ENCODE assay signal across 19 mouse cellular contexts in genomic region chr19:57642536-57642935, GRCm38 (mm10). TPM values are rescaled to one million over a fixed set of nuclear protein-coding genes. Genes with fewer than 3 reads are reported as not detected.
A peak's percentile ranks its signal among the peaks of the same experiment; 100 is the strongest.
DNase-seq lines count a peak whose midpoint lies in the region; ATAC-seq and TF ChIP-seq lines count a peak whose summit lies in the region.
"Had no signal": no experiment of that assay in that cellular context is flagged by ENCODE, and none has a peak within 500 bp of the region (broad histone marks: within the 10 kb centered on the region; RNA-seq: fewer than 3 reads in every experiment).

No protein-coding gene starts in this region.

- WGBS in forebrain, embryonic 13.5 days = 94% methylated on average over 21 of the region's 21 CpGs
- WGBS in forebrain, embryonic 16.5 days = 96% methylated on average over 21 of the region's 21 CpGs
- 92% methylated on average over 21 of the region's 21 CpGs for whole genome bisulfite sequencing in intestine, embryonic 14.5 days
- WGBS in intestine, embryonic 15.5 days = 92% methylated on average over 21 of the region's 21 CpGs
- WGBS in stomach, postnatal 0 days = 96% methylated on average over 21 of the region's 21 CpGs

- no peak for DNase-seq in intestine, embryonic 14.5 days (ENCODE audit: low spot score)
- peak; percentile 16 for DNase-seq in right cerebral cortex, postnatal 14 days
- DNase-seq in right cerebral cortex, adult 2 months (ENCODE audit: low spot score in 2 of 2) = no peak
- no peak for DNase-seq in stomach, postnatal 0 days (ENCODE audit: low spot score)
- no peak for DNase-seq in B cell, adult 2 months
- DNase-seq: adrenal gland, postnatal 10 days; cerebellum, adult 18-20 months; cerebellum, adult 9-11 months; gastrocnemius, postnatal 10 days; heart, adult 2 months had no signal

- H3K4me3 ChIP-seq in forebrain, embryonic 13.5 days = no peak overlapping the region
- no peak overlapping the region for H3K4me3 ChIP-seq in forebrain, embryonic 16.5 days (replicated peaks; ENCODE audit: low read length)
- H3K4me3 ChIP-seq in intestine, embryonic 14.5 days (ENCODE audit: low read depth, low read length) = no peak overlapping the region
- H3K4me3 ChIP-seq in intestine, embryonic 15.5 days (replicated peaks) = no peak overlapping the region
- no peak overlapping the region for H3K4me3 ChIP-seq in stomach, postnatal 0 days (ENCODE audit: low read depth, low read length)
- H3K4me3 ChIP-seq: embryonic facial prominence, embryonic 12.5 days; forebrain, embryonic 12.5 days; heart, adult 2 months; heart, embryonic 15.5 days; hindbrain, embryonic 10.5 days; hindbrain, embryonic 15.5 days had no signal

- no peak overlapping the region for H3K27ac ChIP-seq in forebrain, embryonic 13.5 days
- H3K27ac ChIP-seq in forebrain, embryonic 16.5 days (ENCODE audit: low read length) = no peak overlapping the region
- H3K27ac ChIP-seq in intestine, embryonic 14.5 days (ENCODE audit: low read depth) = no peak overlapping the region
- H3K27ac ChIP-seq in intestine, embryonic 15.5 days = no peak overlapping the region
- H3K27ac ChIP-seq in stomach, postnatal 0 days (replicated peaks) = no peak overlapping the region
- H3K27ac ChIP-seq: embryonic facial prominence, embryonic 12.5 days; forebrain, embryonic 12.5 days; heart, adult 2 months; heart, embryonic 15.5 days; hindbrain, embryonic 10.5 days; hindbrain, embryonic 15.5 days had no signal

- 0 out of 2 replicates have a peak, but pooled peaks have one; percentile 33 for ATAC-seq in forebrain, embryonic 13.5 days
- ATAC-seq in forebrain, embryonic 16.5 days = no peak
- 0 out of 2 replicates have a peak, but pooled peaks have one; percentile 50 for ATAC-seq in intestine, embryonic 14.5 days (replicated peaks; ENCODE audit: low FRiP score, low TSS enrichment, low read depth)
- ATAC-seq in intestine, embryonic 15.5 days = no peak
- ATAC-seq in stomach, postnatal 0 days (ENCODE audit: low FRiP score, low TSS enrichment) = 0 out of 2 replicates have a peak, but pooled peaks have one; percentile 32

- no peak for TF ChIP-seq CTCF in stomach, postnatal 0 days (IDR thresholded peaks at IDR 0.05; ENCODE audit: low read depth)

- H3K4me2 ChIP-seq in forebrain, embryonic 13.5 days = no peak overlapping the region
- H3K4me2 ChIP-seq in forebrain, embryonic 16.5 days (ENCODE audit: low read length) = no peak overlapping the region
- H3K4me2 ChIP-seq in intestine, embryonic 14.5 days (ENCODE audit: low read length) = no peak overlapping the region
- no peak overlapping the region for H3K4me2 ChIP-seq in intestine, embryonic 15.5 days (replicated peaks)
- no peak overlapping the region for H3K4me2 ChIP-seq in stomach, postnatal 0 days (replicated peaks; ENCODE audit: low read depth)
- H3K4me2 ChIP-seq: embryonic facial prominence, embryonic 12.5 days; forebrain, embryonic 12.5 days; heart, embryonic 11.5 days; heart, embryonic 15.5 days; hindbrain, embryonic 15.5 days had no signal

- H3K36me3 ChIP-seq in forebrain, embryonic 13.5 days (ENCODE audit: poor library complexity, severe bottlenecking) = no peaks in the 10 kb centered on the region
- no peaks in the 10 kb centered on the region for H3K36me3 ChIP-seq in forebrain, embryonic 16.5 days (ENCODE audit: control insufficient read depth, insufficient read depth)
- peaks cover 10% of the 10 kb centered on the region; the same call in 1 of the 2 replicates for H3K36me3 ChIP-seq in intestine, embryonic 14.5 days (ENCODE audit: control insufficient read depth, insufficient read depth, low read length)
- no peaks in the 10 kb centered on the region for H3K36me3 ChIP-seq in intestine, embryonic 15.5 days
- H3K36me3 ChIP-seq in stomach, postnatal 0 days (ENCODE audit: control insufficient read depth, insufficient read depth, low read length) = no peaks in the 10 kb centered on the region
- H3K36me3 ChIP-seq: heart, embryonic 15.5 days; hindbrain, embryonic 10.5 days; hindbrain, embryonic 15.5 days had no signal

- TF ChIP-seq EP300 in stomach, postnatal 0 days (optimal IDR thresholded peaks at IDR 0.05) = no peak

- no peaks in the 10 kb centered on the region for H3K27me3 ChIP-seq in forebrain, embryonic 13.5 days
- no peaks in the 10 kb centered on the region for H3K27me3 ChIP-seq in forebrain, embryonic 16.5 days (replicated peaks; ENCODE audit: control insufficient read depth, insufficient read depth, low read length)
- no peaks in the 10 kb centered on the region for H3K27me3 ChIP-seq in intestine, embryonic 14.5 days (replicated peaks; ENCODE audit: control insufficient read depth, insufficient read depth, low read length)
- no peaks in the 10 kb centered on the region for H3K27me3 ChIP-seq in intestine, embryonic 15.5 days (replicated peaks)
- H3K27me3 ChIP-seq in stomach, postnatal 0 days (ENCODE audit: control insufficient read depth, insufficient read depth, low read length) = no peaks in the 10 kb centered on the region
- H3K27me3 ChIP-seq: embryonic facial prominence, embryonic 12.5 days; forebrain, embryonic 12.5 days; heart, embryonic 15.5 days; hindbrain, embryonic 15.5 days had no signal

- H3K9ac ChIP-seq in forebrain, embryonic 13.5 days = no peak overlapping the region
- H3K9ac ChIP-seq in forebrain, embryonic 16.5 days (replicated peaks; ENCODE audit: low read depth, low read length) = no peak overlapping the region
- no peak overlapping the region for H3K9ac ChIP-seq in intestine, embryonic 14.5 days (ENCODE audit: low read length)
- H3K9ac ChIP-seq in intestine, embryonic 15.5 days = no peak overlapping the region
- H3K9ac ChIP-seq in stomach, postnatal 0 days (ENCODE audit: low read length) = no peak overlapping the region
- H3K9ac ChIP-seq: embryonic facial prominence, embryonic 12.5 days; forebrain, embryonic 12.5 days; heart, embryonic 15.5 days; hindbrain, embryonic 15.5 days had no signal

- no peaks in the 10 kb centered on the region for H3K9me3 ChIP-seq in forebrain, embryonic 13.5 days (replicated peaks)
- no peaks in the 10 kb centered on the region for H3K9me3 ChIP-seq in forebrain, embryonic 16.5 days (ENCODE audit: control insufficient read depth, low read length)
- H3K9me3 ChIP-seq in intestine, embryonic 14.5 days (ENCODE audit: control insufficient read depth, low read length) = no peaks in the 10 kb centered on the region
- H3K9me3 ChIP-seq in intestine, embryonic 15.5 days = no peaks in the 10 kb centered on the region
- no peaks in the 10 kb centered on the region for H3K9me3 ChIP-seq in stomach, postnatal 0 days (ENCODE audit: control insufficient read depth, low read length)
- H3K9me3 ChIP-seq: embryonic facial prominence, embryonic 12.5 days; forebrain, embryonic 12.5 days; heart, embryonic 15.5 days; hindbrain, embryonic 10.5 days; hindbrain, embryonic 15.5 days had no signal

- no peaks in the 10 kb centered on the region for H3K4me1 ChIP-seq in forebrain, embryonic 13.5 days
- H3K4me1 ChIP-seq in forebrain, embryonic 16.5 days (replicated peaks; ENCODE audit: control insufficient read depth, insufficient read depth, low read length) = no peaks in the 10 kb centered on the region
- no peaks in the 10 kb centered on the region for H3K4me1 ChIP-seq in intestine, embryonic 14.5 days (replicated peaks; ENCODE audit: control insufficient read depth, insufficient read depth, low read length)
- no peaks in the 10 kb centered on the region for H3K4me1 ChIP-seq in intestine, embryonic 15.5 days (replicated peaks)
- no peaks in the 10 kb centered on the region for H3K4me1 ChIP-seq in stomach, postnatal 0 days (replicated peaks; ENCODE audit: control insufficient read depth, insufficient read depth)
- H3K4me1 ChIP-seq: embryonic facial prominence, embryonic 12.5 days; forebrain, embryonic 12.5 days; heart, embryonic 15.5 days; hindbrain, embryonic 10.5 days; hindbrain, embryonic 15.5 days had no signal

RNA-seq across cellular contexts. Expression of gene Atrnl1, which starts 31.7 kb away (rescaled TPM):
- polyA plus RNA-seq in forebrain, embryonic 13.5 days (2015; fragmentation: Nextera tagmentation; extraction: Ambion mirVana) = 5.1 and 6.7 TPM in 2 replicates
- 8.3 and 9.0 TPM in 2 replicates for polyA plus RNA-seq in forebrain, embryonic 16.5 days (2015; fragmentation: Nextera tagmentation; extraction: Ambion mirVana)
- polyA plus RNA-seq in intestine, embryonic 14.5 days (2014; fragmentation: Nextera tagmentation; extraction: Ambion mirVana) = 7.4 and 9.3 TPM in 2 replicates
- 4.1 and 4.6 TPM in 2 replicates for polyA plus RNA-seq in intestine, embryonic 15.5 days (2015; fragmentation: Nextera tagmentation; extraction: Ambion mirVana)
- polyA plus RNA-seq in stomach, postnatal 0 days (2015; fragmentation: Nextera tagmentation; extraction: Ambion mirVana) = 3.9 and 4.2 TPM in 2 replicates

Comparison
In these comparisons a context has a peak if more than half of its experiments do, and no peak if none do; other contexts are left out.
1. ATAC-seq: peak in forebrain, embryonic 13.5 days (single experiment), intestine, embryonic 14.5 days (single experiment) and stomach, postnatal 0 days (single experiment); none in forebrain, embryonic 16.5 days (single experiment) and intestine, embryonic 15.5 days (single experiment).